Mouse (Mus musculus) cerebellum, postnatal 14 days (tissue): ENCODE measurements around the gene Zfp951.
A peak's percentile ranks its signal among the peaks of the same experiment; 100 is the strongest.
"Not testable (repeated sequence)": the region's sequence is repeated elsewhere in the genome, so short reads cannot be mapped to it uniquely, and the experiment has no call there.

Experiments
- DNase-seq, 2 experiments: peaks; one replicate each; pipeline ENCODE4 v3.0.0; 2021; ENCODE audit warnings: mixed read lengths in 2 of 2

Gene Zfp951

GRCm38 (mm10) chr5:104859962-104860525 lies at the start of gene Zfp951:
Gene Zfp951 (minus strand): TSS chr5:104860070.
- peak; percentile 46 to 50 for DNase-seq

- DNase-seq = not testable (repeated sequence)
Observed at GRCm38 (mm10) chr5:104906556-104906955, 46.7 kb upstream of the Zfp951 start.

GRCm38 (mm10) chr5:104859045-104859961 lies 567 bp downstream of the Zfp951 start:
- not testable (repeated sequence) for DNase-seq

GRCm38 (mm10) chr5:104854546-104854945 lies 5.3 kb downstream of the Zfp951 start:
- DNase-seq = not testable (repeated sequence)

- DNase-seq = no peak
Observed at GRCm38 (mm10) chr5:104833330-104833729, 26.5 kb downstream of the Zfp951 start.

- no peak for DNase-seq
Observed at GRCm38 (mm10) chr5:104829611-104830010, 30.3 kb downstream of the Zfp951 start.

- DNase-seq = not testable (repeated sequence)
Observed at GRCm38 (mm10) chr5:104770138-104770537, 89.7 kb downstream of the Zfp951 start.
